Mouse (Mus musculus) hindbrain, embryonic 16.5 days (tissue): Measurements from ENCODE around the gene Fermt2. TPM values are rescaled to one million over a fixed set of nuclear protein-coding genes. Genes with fewer than 3 reads are reported as not detected.
A peak's percentile ranks its signal among the peaks of the same experiment; 100 is the strongest.
"Not testable (repeated sequence)": the region's sequence is repeated elsewhere in the genome, so short reads cannot be mapped to it uniquely, and the experiment has no call there.

Experiments
- ATAC-seq: fragments of 200-750 bp; cut with Nextera tagmentation; 2 replicates; pipeline ENCODE4 v1.8.0; 2017; ENCODE audit warnings: moderate TSS enrichment, moderate library complexity
- H3K27ac ChIP-seq: fragments of 300-500 bp; sonication (generic); 2 replicates; pipeline ENCODE4 v1.5.1; 2014; ENCODE audit warnings: low read depth, mild to moderate bottlenecking, control low read depth, low read length, moderate library complexity
- H3K27me3 ChIP-seq: fragments of 300-500 bp; sonication (generic); replicated peaks from 2 replicates; pipeline ENCODE4 v1.6.1; 2014; ENCODE audit warnings: low read length; ENCODE audit not compliant: control insufficient read depth, insufficient read depth
- H3K36me3 ChIP-seq: fragments of 300-500 bp; sonication (generic); 2 replicates; pipeline ENCODE4 v1.6.1; 2014; ENCODE audit warnings: mild to moderate bottlenecking, low read length, moderate library complexity, mixed read lengths; ENCODE audit not compliant: control insufficient read depth, insufficient read depth
- H3K4me1 ChIP-seq: fragments of 300-500 bp; sonication (generic); 2 replicates; pipeline ENCODE4 v1.6.1; 2014; ENCODE audit warnings: low read depth, low read length; ENCODE audit not compliant: control insufficient read depth, insufficient read depth
- H3K4me2 ChIP-seq: fragments of 300-500 bp; sonication (generic); 2 replicates; pipeline ENCODE4 v1.6.1; 2014; ENCODE audit warnings: mild to moderate bottlenecking, low read length, control low read depth, moderate library complexity
- H3K4me3 ChIP-seq: fragments of 300-500 bp; sonication (generic); 2 replicates; pipeline ENCODE4 v1.5.1; 2014; ENCODE audit warnings: mild to moderate bottlenecking, low read length, control low read depth, moderate library complexity
- H3K9ac ChIP-seq: fragments of 300-500 bp; sonication (generic); 2 replicates; pipeline ENCODE4 v1.6.1; 2014; ENCODE audit warnings: low read depth, mild to moderate bottlenecking, control low read depth, low read length, moderate library complexity
- H3K9me3 ChIP-seq: fragments of 300-500 bp; sonication (generic); 2 replicates; pipeline ENCODE4 v1.6.1; 2014; ENCODE audit warnings: mild to moderate bottlenecking, low read length, moderate library complexity; ENCODE audit not compliant: control insufficient read depth
- WGBS: fragments of 180-500 bp; shearing (Covaris S2); extraction: QIAGEN DNeasy Blood & Tissue Kit; methylation state at CpG from one replicate; pipeline ENCODE4 v1.1.7; 2014; 5-methylcytosine and 5-hydroxymethylcytosine counted together
- polyA plus RNA-seq: library from polyadenylated mRNA; unstranded; fragments of >200 nt; fragmentation: Nextera tagmentation; extraction: Ambion mirVana; gene quantifications from 2 replicates; pipeline ENCODE4 v1.2.1, GENCODE M21; 2015

Gene Fermt2
- polyA plus RNA-seq, 1 experiment from 2014 or later: 77.0 TPM

- Histone ChIP-seq H3K4me3 (no peak overlapping the region), H3K9me3 (no peaks in the 10 kb centered on the region), H3K36me3 (peaks cover 13% of the 10 kb centered on the region), H3K4me2 (no peak overlapping the region), H3K27ac (no peak overlapping the region), H3K27me3 (no peaks in the 10 kb centered on the region), H3K4me1 (no peaks in the 10 kb centered on the region), H3K9ac (no peak overlapping the region)
- 56% methylated on average over 3 of the region's 3 CpGs for WGBS
- no peak for ATAC-seq
These were observed 51.4 kb downstream of the Fermt2 start for GRCm38 (mm10) chr14:45478515-45478914.

- Histone ChIP-seq H3K4me2 (no peak overlapping the region), H3K27ac (no peak overlapping the region), H3K4me3 (no peak overlapping the region), H3K9ac (no peak overlapping the region), H3K27me3 (no peaks in the 10 kb centered on the region), H3K4me1 (no peaks in the 10 kb centered on the region), H3K9me3 (no peaks in the 10 kb centered on the region), H3K36me3 (peaks cover 13% of the 10 kb centered on the region)
- no peak for ATAC-seq
- 50% methylated on average over 8 of the region's 8 CpGs for WGBS
These were observed 52.3 kb downstream of the Fermt2 start for GRCm38 (mm10) chr14:45477651-45478050.

- H3K4me3 ChIP-seq: no peak overlapping the region
- no peak overlapping the region for H3K9ac ChIP-seq
- no peaks in the 10 kb centered on the region for H3K9me3 ChIP-seq
- H3K27me3 ChIP-seq: no peaks in the 10 kb centered on the region
- H3K36me3 ChIP-seq: peaks cover 16% of the 10 kb centered on the region
- H3K4me2 ChIP-seq: no peak overlapping the region
- ATAC-seq: no peak
- no peak overlapping the region for H3K27ac ChIP-seq
- WGBS: 98% methylated on average over 7 of the region's 7 CpGs
- no peaks in the 10 kb centered on the region for H3K4me1 ChIP-seq
These were observed 52.9 kb downstream of the Fermt2 start for GRCm38 (mm10) chr14:45476990-45477389.

GRCm38 (mm10) chr14:45472536-45472935 is 57.4 kb downstream of the Fermt2 start:
- Histone ChIP-seq H3K4me3 (no peak overlapping the region), H3K4me2 (no peak overlapping the region), H3K27me3 (no peaks in the 10 kb centered on the region), H3K4me1 (no peaks in the 10 kb centered on the region), H3K9ac (no peak overlapping the region), H3K36me3 (peaks cover 13% of the 10 kb centered on the region), H3K9me3 (no peaks in the 10 kb centered on the region), H3K27ac (no peak overlapping the region)
- WGBS: 95% methylated on average over 10 of the region's 10 CpGs
- no peak for ATAC-seq

GRCm38 (mm10) chr14:45469446-45469845 is 60.5 kb downstream of the Fermt2 start:
- Histone ChIP-seq H3K4me2 (no peak overlapping the region), H3K9me3 (no peaks in the 10 kb centered on the region), H3K9ac (no peak overlapping the region), H3K36me3 (peaks cover 24% of the 10 kb centered on the region), H3K4me1 (no peaks in the 10 kb centered on the region), H3K4me3 (no peak overlapping the region), H3K27me3 (no peaks in the 10 kb centered on the region), H3K27ac (no peak overlapping the region)
- no peak for ATAC-seq
- 97% methylated on average over 8 of the region's 8 CpGs for WGBS

- H3K9me3 ChIP-seq, H3K27ac ChIP-seq, H3K4me2 ChIP-seq, ATAC-seq, H3K4me3 ChIP-seq, H3K27me3 ChIP-seq, H3K9ac ChIP-seq: not testable (repeated sequence)
- WGBS: 94% methylated on average over 8 of the region's 8 CpGs
- peaks cover 26% of the 10 kb centered on the region for H3K36me3 ChIP-seq
- peaks cover 13% of the 10 kb centered on the region for H3K4me1 ChIP-seq
These were observed 63.5 kb downstream of the Fermt2 start for GRCm38 (mm10) chr14:45466371-45466770.

- peaks cover 29% of the 10 kb centered on the region for H3K36me3 ChIP-seq
- no peak overlapping the region for H3K27ac ChIP-seq
- 70% methylated on average over 19 of the region's 19 CpGs for WGBS
- H3K4me3 ChIP-seq: no peak overlapping the region
- H3K4me1 ChIP-seq: peaks cover 13% of the 10 kb centered on the region
- H3K9ac ChIP-seq: no peak overlapping the region
- H3K4me2 ChIP-seq: no peak overlapping the region
- H3K9me3 ChIP-seq: no peaks in the 10 kb centered on the region
- H3K27me3 ChIP-seq: no peaks in the 10 kb centered on the region
- no peak for ATAC-seq
These were observed 65.6 kb downstream of the Fermt2 start for GRCm38 (mm10) chr14:45464036-45465035.

- H3K4me1 ChIP-seq: peaks cover 13% of the 10 kb centered on the region
- H3K27ac ChIP-seq: peak overlapping the region; percentile 57
- H3K36me3 ChIP-seq: peaks cover 28% of the 10 kb centered on the region
- H3K9me3 ChIP-seq: no peaks in the 10 kb centered on the region
- no peak overlapping the region for H3K4me2 ChIP-seq
- ATAC-seq: no peak
- H3K9ac ChIP-seq: no peak overlapping the region
- H3K27me3 ChIP-seq: no peaks in the 10 kb centered on the region
- 15% methylated on average over 10 of the region's 10 CpGs for WGBS
- no peak overlapping the region for H3K4me3 ChIP-seq
These were observed 66.3 kb downstream of the Fermt2 start for GRCm38 (mm10) chr14:45463599-45463998.

GRCm38 (mm10) chr14:45462875-45463475 is 66.9 kb downstream of the Fermt2 start:
- H3K4me3 ChIP-seq: no peak overlapping the region
- ATAC-seq: peak; percentile 38; the same call in 1 of the 2 replicates
- no peaks in the 10 kb centered on the region for H3K9me3 ChIP-seq
- no peaks in the 10 kb centered on the region for H3K27me3 ChIP-seq
- 25% methylated on average over 10 of the region's 10 CpGs for WGBS
- H3K36me3 ChIP-seq: peaks cover 28% of the 10 kb centered on the region
- H3K27ac ChIP-seq: peak overlapping the region; percentile 57
- H3K9ac ChIP-seq: no peak overlapping the region
- no peak overlapping the region for H3K4me2 ChIP-seq
- peaks cover 13% of the 10 kb centered on the region for H3K4me1 ChIP-seq
